Mouse (Mus musculus): Measurements from ENCODE around the gene Chka. TPM values are rescaled to one million over a fixed set of nuclear protein-coding genes. Genes with fewer than 3 reads are reported as not detected.

The Chka gene
- 10.5 and 28.9 TPM in 2 replicates for polyA plus RNA-seq (2012; ENCODE audit: low replicate concordance)

DNA sequence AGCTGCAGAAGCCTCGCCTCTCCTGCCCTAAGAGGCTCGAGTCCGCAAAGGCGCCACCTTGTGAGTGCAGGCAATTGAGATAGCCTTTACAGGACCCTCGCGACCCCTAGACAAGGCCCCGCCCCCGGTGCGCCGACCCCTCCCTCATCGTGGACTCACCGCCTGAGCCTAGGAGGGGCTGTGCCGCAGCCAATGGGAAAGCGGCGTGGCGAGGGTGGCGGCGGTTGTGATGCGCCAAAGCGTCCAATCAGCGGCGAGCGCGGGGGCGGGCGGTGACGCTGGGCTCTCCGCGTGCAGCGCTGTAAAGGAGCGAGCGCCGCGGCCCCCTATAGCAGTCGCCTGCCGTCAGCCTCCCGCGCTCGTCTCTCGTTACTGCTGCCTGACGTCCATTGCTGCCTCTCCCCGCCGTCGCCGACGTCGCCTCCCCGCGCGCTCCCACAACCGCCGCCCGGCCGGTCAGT lies at the start of gene Chka:
Gene Chka (plus strand): TSS at position 272 of the 461 bp plus-strand sequence.

GRCm38 (mm10) chr19:3906795-3907786 lies 55.5 kb downstream of the Chka start, which contains the start of gene Tcirg1:
TSS of gene Tcirg1 (minus strand) at chr19:3907133.

DNA sequence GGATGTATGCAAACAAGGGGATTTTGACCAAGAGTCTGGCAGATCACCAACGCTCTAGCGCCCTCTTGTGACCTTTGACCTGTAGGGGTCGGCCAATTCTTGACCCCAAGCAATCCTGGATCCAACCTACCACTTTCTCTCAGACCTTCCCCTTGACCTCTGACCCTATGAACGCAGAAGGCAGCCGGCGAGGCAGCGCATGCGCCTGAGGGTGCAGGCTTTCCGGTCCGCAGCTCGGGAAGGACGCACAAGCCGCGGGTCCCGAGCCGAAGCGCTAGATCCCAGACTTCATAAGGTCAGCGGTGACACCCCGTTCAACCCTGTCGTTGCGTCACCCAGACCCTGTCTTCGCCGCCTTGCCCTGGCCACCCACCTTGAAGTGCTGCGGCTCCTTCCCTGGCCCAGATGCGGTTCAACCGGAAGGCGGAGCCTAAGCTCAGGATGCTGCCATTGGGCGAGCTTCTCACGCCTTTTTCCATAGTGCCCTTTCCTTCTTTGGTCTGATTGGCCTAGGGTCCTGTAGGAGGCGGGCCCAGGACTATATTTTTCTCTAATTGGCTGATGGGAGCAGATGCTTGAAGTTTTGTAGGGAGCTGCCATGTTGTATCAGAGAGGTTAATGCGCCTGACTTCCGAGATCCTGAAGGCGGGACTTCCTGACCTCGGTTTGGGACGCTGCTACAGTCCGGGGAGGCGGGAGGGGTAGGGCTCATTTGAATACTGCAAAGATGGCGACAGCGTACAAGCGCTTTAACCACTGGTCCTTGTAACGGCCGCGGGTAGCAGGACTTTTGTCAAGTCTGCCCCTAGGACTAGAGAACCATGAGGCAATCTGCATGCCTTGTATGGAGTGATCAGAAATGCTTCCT lies 61.0 kb downstream of the Chka start, which contains the start of gene Ndufs8:
Gene Ndufs8 (minus strand): TSS at position 438 of the 868 bp plus-strand sequence.

DNA sequence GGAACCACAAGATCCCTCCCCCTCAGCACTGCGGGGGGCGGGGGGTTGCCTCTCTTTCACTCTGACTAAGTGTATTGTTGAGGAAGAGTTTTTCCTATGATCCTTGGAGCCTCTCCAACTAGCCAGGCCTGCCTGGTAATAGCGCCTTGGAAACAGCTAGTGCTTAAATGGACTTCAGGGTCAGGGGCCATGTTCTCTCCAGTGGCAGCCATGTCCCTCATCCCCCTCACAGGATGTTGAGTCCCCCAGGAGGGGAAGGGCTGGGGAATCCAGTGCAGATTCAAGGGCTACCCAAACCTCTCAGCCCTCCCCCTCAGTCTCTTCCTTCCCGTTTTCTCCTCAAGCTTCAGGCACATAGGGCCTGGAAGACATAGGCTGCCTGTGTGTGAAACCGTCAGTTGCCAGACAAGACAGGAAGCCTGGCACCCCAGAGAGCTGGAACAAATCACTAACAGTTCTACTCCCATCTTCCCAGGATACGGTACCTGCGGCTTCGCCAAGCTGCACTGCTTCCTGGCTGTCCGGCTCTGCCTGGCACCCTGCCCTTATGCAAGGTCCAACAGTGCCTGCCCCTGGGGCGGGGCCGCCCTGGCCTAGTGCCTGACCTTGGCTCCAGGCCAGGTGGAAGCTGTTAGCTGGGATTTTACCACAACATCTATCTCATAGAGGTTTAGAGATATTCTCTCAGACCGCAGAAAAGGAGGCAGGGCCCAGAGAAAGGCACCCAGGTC lies 77.8 kb downstream of the Chka start, which contains the start of gene Aldh3b1:
Gene Aldh3b1 (minus strand): TSS at position 598 of the 731 bp plus-strand sequence.

GRCm38 (mm10) chr19:3935032-3935895 lies 83.7 kb downstream of the Chka start, which contains the start of gene Unc93b1:
TSS of gene Unc93b1 (plus strand) at chr19:3935186.

Other genes starting within 250 kb of the Chka start
- 18.0 and 21.3 TPM in 2 replicates for gene Lrp5, start 165.2 kb upstream of the Chka start, polyA plus RNA-seq (2012; ENCODE audit: low replicate concordance)
- gene 1810055G02Rik, start 143.5 kb upstream of the Chka start, polyA plus RNA-seq (2012; ENCODE audit: low replicate concordance) = 1.7 and 4.1 TPM in 2 replicates
- 21.5 and 25.7 TPM in 2 replicates for gene Kmt5b, start 84.4 kb upstream of the Chka start, polyA plus RNA-seq (2012; ENCODE audit: low replicate concordance)
- gene Tcirg1, start 55.4 kb downstream of the Chka start, polyA plus RNA-seq (2012; ENCODE audit: low replicate concordance) = 168 and 319 TPM in 2 replicates
- 14.4 and 178 TPM in 2 replicates for gene Ndufs8, start 61.0 kb downstream of the Chka start, polyA plus RNA-seq (2012; ENCODE audit: low replicate concordance)
- gene Aldh3b1, start 78.0 kb downstream of the Chka start, polyA plus RNA-seq (2012; ENCODE audit: low replicate concordance) = 12.9 and 17.0 TPM in 2 replicates
- 560 and 780 TPM in 2 replicates for gene Unc93b1, start 83.4 kb downstream of the Chka start, polyA plus RNA-seq (2012; ENCODE audit: low replicate concordance)
- 0.03 TPM in 1 of 2 replicates, not detected in the other for gene Aldh3b3, start 106.9 kb downstream of the Chka start, polyA plus RNA-seq (2012; ENCODE audit: low replicate concordance)
- 0.14 and 1.1 TPM in 2 replicates for gene Aldh3b2, start 120.6 kb downstream of the Chka start, polyA plus RNA-seq (2012; ENCODE audit: low replicate concordance)
- 0.24 and 2.2 TPM in 2 replicates for gene Acy3, start 134.8 kb downstream of the Chka start, polyA plus RNA-seq (2012; ENCODE audit: low replicate concordance)
- gene Tbx10, start 141.0 kb downstream of the Chka start, polyA plus RNA-seq (2012; ENCODE audit: low replicate concordance) = not detected in 2 replicates
- gene Nudt8, start 148.8 kb downstream of the Chka start, polyA plus RNA-seq (2012; ENCODE audit: low replicate concordance) = 15.0 and 27.5 TPM in 2 replicates
- 6.1 and 8.0 TPM in 2 replicates for gene Gm49405, start 148.9 kb downstream of the Chka start, polyA plus RNA-seq (2012; ENCODE audit: low replicate concordance)
- gene Doc2g, start 151.5 kb downstream of the Chka start, polyA plus RNA-seq (2012; ENCODE audit: low replicate concordance) = 8.9 and 23.7 TPM in 2 replicates
- 57.0 and 132 TPM in 2 replicates for gene Ndufv1, start 161.0 kb downstream of the Chka start, polyA plus RNA-seq (2012; ENCODE audit: low replicate concordance)
- 64.6 and 210 TPM in 2 replicates for gene Gstp1, start 186.2 kb downstream of the Chka start, polyA plus RNA-seq (2012; ENCODE audit: low replicate concordance)
- 0.47 and 0.56 TPM in 2 replicates for gene Gstp2, start 194.2 kb downstream of the Chka start, polyA plus RNA-seq (2012; ENCODE audit: low replicate concordance)
- 8.4 and 10.8 TPM in 2 replicates for gene Gstp3, start 207.8 kb downstream of the Chka start, polyA plus RNA-seq (2012; ENCODE audit: low replicate concordance)
- not detected in 2 replicates for gene Cabp2, start 229.8 kb downstream of the Chka start, polyA plus RNA-seq (2012; ENCODE audit: low replicate concordance)
- gene Cdk2ap2, start 245.4 kb downstream of the Chka start, polyA plus RNA-seq (2012; ENCODE audit: low replicate concordance) = 251 and 401 TPM in 2 replicates
- gene Pitpnm1, start 248.2 kb downstream of the Chka start, polyA plus RNA-seq (2012; ENCODE audit: low replicate concordance) = 226 and 266 TPM in 2 replicates

All from hematopoietic multipotent progenitor cell, adult 10-12 weeks (in vitro differentiated cells).